Mouse (Mus musculus): ENCODE results near the gene Chil4. TPM values are rescaled to one million over a fixed set of nuclear protein-coding genes. Genes with fewer than 3 reads are reported as not detected.
"Not testable (repeated sequence)": the region's sequence is repeated elsewhere in the genome, so short reads cannot be mapped to it uniquely, and the experiment has no call there.

The Chil4 gene
- polyA plus RNA-seq, 1 experiment from 2014 or later, result 0.22 TPM

DNA sequence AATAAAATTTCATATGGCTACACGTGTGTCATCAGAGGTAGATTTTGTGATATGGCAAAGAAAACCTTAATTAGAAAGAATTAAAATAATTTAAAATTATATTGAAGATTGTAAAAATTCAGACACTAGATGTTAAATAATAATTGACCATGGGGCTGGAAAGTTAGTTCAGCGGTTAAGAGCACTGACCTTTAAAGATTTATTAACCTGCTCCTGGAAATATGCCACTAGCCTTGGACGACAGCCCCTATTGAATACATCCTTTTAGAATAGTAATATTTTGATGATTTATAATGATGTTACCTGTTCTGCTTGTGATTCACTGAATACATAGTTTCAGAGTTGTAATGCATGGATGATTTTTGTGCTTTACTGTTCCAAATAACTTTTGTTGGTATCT lies 4.1 kb upstream of the Chil4 start:
- not testable (repeated sequence) for H3K9me3 ChIP-seq (replicated peaks; ENCODE audit: control insufficient read depth, low read length); ATAC-seq (replicated peaks; ENCODE audit: extremely low read depth, insufficient read depth, low FRiP score); H3K9ac ChIP-seq (ENCODE audit: low read length); H3K4me3 ChIP-seq (ENCODE audit: low read length); H3K36me3 ChIP-seq (ENCODE audit: control insufficient read depth, insufficient read depth); H3K4me2 ChIP-seq (ENCODE audit: low read depth, low read length); H3K27ac ChIP-seq (ENCODE audit: low read length); H3K4me1 ChIP-seq (ENCODE audit: control insufficient read depth, insufficient read depth, low read length); H3K27me3 ChIP-seq (ENCODE audit: control insufficient read depth, insufficient read depth, low read length)
- WGBS, result 61% methylated on average over 3 of the region's 3 CpGs

DNA sequence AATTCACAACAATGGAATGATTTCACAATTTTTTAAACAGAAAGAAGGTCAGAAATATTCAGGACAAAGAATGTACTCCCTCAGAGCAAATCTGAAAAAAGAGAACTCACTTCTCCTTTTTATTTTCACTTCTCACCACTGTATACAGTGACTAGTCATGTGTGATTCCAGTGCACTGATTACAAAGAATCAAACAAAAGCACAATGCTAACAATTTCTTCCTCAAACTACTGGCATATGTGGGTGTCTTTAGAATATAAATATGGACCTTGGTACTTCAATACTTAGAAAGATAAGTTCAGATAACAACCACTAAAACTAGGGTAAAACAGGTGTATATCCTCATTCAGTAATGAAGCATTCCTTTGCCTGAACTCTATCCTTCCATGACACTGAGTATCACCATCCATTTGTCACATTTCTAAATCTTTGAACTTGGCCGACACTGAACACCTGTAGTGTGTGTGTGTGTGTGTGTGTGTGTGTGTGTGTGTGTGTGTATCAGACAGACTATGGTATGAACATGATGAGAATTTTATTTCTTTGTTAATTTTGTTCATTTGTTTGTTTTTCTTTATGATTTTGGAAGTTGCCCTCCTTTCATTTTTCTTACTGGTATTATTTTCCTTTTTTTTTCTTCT lies 2.4 kb upstream of the Chil4 start:
- no peak overlapping the region for H3K27ac ChIP-seq (ENCODE audit: low read length)
- H3K27me3 ChIP-seq (ENCODE audit: control insufficient read depth, insufficient read depth, low read length), result no peaks in the 10 kb centered on the region
- H3K9ac ChIP-seq (ENCODE audit: low read length), result no peak overlapping the region
- H3K4me2 ChIP-seq (ENCODE audit: low read depth, low read length), result no peak overlapping the region
- H3K4me3 ChIP-seq (ENCODE audit: low read length), result no peak overlapping the region
- H3K9me3 ChIP-seq (replicated peaks; ENCODE audit: control insufficient read depth, low read length), result no peaks in the 10 kb centered on the region
- no peaks in the 10 kb centered on the region for H3K4me1 ChIP-seq (ENCODE audit: control insufficient read depth, insufficient read depth, low read length)
- no peaks in the 10 kb centered on the region for H3K36me3 ChIP-seq (ENCODE audit: control insufficient read depth, insufficient read depth)
- 77% methylated on average over 1 of the region's 1 CpGs for WGBS
- ATAC-seq (replicated peaks; ENCODE audit: extremely low read depth, insufficient read depth, low FRiP score), result no peak

DNA sequence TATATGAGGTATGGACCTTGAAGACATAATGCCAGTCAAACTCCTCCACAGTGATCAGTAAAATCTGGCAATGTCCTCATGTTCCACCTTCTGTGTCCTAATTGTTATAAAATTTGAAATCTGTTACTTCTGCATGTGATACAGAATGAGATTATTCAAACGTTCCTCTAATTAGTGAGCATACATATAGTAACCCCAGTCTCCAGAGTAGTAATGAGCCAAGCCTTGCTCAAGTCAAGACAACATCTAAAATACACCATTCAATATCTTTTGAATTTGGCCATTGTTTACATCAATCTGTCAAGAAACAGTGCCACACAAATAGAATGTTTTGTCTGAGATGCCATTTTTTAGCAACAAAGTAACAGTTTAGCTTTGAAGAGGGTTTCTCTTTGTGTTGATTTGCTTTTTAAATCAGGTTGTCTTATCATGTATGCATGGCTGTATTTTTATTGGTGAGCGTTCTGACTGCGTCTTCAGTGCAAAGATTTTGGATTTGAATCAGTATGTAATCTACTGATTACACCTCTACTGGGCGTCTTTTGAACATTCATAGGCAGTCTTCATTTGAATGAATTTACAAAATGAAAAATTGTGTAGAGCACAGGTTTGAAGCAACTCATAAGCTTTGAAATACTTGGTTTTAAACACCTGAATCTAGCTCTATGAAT lies 888 bp downstream of the Chil4 start:
- not testable (repeated sequence) for H3K27ac ChIP-seq (ENCODE audit: low read length); H3K4me1 ChIP-seq (ENCODE audit: control insufficient read depth, insufficient read depth, low read length); H3K9me3 ChIP-seq (replicated peaks; ENCODE audit: control insufficient read depth, low read length); H3K36me3 ChIP-seq (ENCODE audit: control insufficient read depth, insufficient read depth); H3K4me2 ChIP-seq (ENCODE audit: low read depth, low read length); ATAC-seq (replicated peaks; ENCODE audit: extremely low read depth, insufficient read depth, low FRiP score); H3K9ac ChIP-seq (ENCODE audit: low read length); H3K4me3 ChIP-seq (ENCODE audit: low read length); H3K27me3 ChIP-seq (ENCODE audit: control insufficient read depth, insufficient read depth, low read length)
- 64% methylated on average over 4 of the region's 4 CpGs for WGBS

DNA sequence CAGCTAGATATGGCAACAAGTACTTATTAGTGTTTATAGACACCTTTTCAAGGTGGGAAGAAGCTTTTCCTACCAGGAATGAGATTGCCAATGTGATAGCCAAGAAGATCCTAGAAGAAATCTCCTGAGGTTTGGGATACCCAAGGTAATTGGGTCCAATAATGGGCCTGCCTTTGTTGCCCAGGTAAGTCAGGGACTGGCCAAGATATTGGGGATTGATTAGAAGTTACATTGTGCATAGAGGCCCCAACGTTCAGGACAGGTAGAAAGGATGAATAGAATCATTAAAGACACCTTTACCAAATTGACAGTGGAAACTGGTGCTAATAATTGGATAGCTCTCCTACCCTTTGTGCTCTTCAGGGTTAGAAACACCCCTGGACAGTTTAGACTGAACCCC lies 21.3 kb downstream of the Chil4 start:
- not testable (repeated sequence) for H3K9ac ChIP-seq (ENCODE audit: low read length); H3K27me3 ChIP-seq (ENCODE audit: control insufficient read depth, insufficient read depth, low read length); ATAC-seq (replicated peaks; ENCODE audit: extremely low read depth, insufficient read depth, low FRiP score); H3K36me3 ChIP-seq (ENCODE audit: control insufficient read depth, insufficient read depth); H3K4me2 ChIP-seq (ENCODE audit: low read depth, low read length); H3K4me1 ChIP-seq (ENCODE audit: control insufficient read depth, insufficient read depth, low read length); H3K4me3 ChIP-seq (ENCODE audit: low read length); H3K27ac ChIP-seq (ENCODE audit: low read length)
- 53% methylated on average over 1 of the region's 1 CpGs for WGBS
- H3K9me3 ChIP-seq (replicated peaks; ENCODE audit: control insufficient read depth, low read length), result peaks cover 13% of the 10 kb centered on the region

DNA sequence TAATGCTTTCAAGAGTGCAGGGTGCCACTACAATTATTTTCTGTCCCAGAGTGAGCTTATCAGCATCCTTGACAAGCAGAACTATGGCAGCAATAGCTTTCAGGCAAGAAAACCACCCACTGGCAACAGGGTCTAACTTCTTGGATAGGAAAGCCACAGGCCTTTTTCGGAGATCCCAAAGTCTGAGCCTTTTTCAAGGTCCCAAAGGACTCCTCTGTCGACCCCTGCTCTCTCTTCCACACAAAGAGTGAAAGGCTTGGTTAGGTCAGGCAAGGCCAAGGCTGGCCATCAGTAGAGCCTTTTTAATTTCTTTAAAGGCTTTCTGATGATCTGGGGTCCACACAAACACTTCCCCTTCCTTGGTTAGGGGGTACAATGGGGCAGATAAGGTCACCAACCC lies 22.1 kb downstream of the Chil4 start:
- not testable (repeated sequence) for H3K36me3 ChIP-seq (ENCODE audit: control insufficient read depth, insufficient read depth); ATAC-seq (replicated peaks; ENCODE audit: extremely low read depth, insufficient read depth, low FRiP score); H3K4me1 ChIP-seq (ENCODE audit: control insufficient read depth, insufficient read depth, low read length); H3K27me3 ChIP-seq (ENCODE audit: control insufficient read depth, insufficient read depth, low read length); H3K4me3 ChIP-seq (ENCODE audit: low read length); H3K27ac ChIP-seq (ENCODE audit: low read length); H3K9ac ChIP-seq (ENCODE audit: low read length); H3K4me2 ChIP-seq (ENCODE audit: low read depth, low read length)
- H3K9me3 ChIP-seq (replicated peaks; ENCODE audit: control insufficient read depth, low read length), result peaks cover 13% of the 10 kb centered on the region
- WGBS, result 45% methylated on average over 2 of the region's 2 CpGs

DNA sequence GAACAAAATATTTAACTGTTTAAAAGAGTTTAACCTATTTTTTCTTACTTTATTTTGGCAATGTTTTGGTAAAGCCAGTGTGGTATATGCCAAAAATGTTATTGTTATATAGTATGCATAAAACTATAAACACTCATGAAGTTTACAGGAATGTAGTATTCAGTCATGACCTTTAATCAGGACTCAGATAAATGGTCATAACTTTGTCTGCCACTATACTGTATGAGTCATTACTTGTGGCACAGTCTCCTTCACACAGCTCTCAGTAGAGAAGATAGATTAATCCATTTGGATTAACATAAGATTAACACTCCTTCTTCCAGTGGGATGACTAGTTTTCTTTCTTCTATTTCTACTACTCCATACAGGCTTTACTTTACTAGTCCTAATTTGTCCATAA lies 23.0 kb downstream of the Chil4 start:
- Histone ChIP-seq H3K9me3 (replicated peaks; ENCODE audit: control insufficient read depth, low read length) (peaks cover 13% of the 10 kb centered on the region), H3K27ac (ENCODE audit: low read length) (no peak overlapping the region), H3K36me3 (ENCODE audit: control insufficient read depth, insufficient read depth) (no peaks in the 10 kb centered on the region), H3K9ac (ENCODE audit: low read length) (no peak overlapping the region), H3K4me3 (ENCODE audit: low read length) (no peak overlapping the region), H3K4me1 (ENCODE audit: control insufficient read depth, insufficient read depth, low read length) (no peaks in the 10 kb centered on the region), H3K4me2 (ENCODE audit: low read depth, low read length) (no peak overlapping the region), H3K27me3 (ENCODE audit: control insufficient read depth, insufficient read depth, low read length) (no peaks in the 10 kb centered on the region)
- ATAC-seq (replicated peaks; ENCODE audit: extremely low read depth, insufficient read depth, low FRiP score), result no peak

DNA sequence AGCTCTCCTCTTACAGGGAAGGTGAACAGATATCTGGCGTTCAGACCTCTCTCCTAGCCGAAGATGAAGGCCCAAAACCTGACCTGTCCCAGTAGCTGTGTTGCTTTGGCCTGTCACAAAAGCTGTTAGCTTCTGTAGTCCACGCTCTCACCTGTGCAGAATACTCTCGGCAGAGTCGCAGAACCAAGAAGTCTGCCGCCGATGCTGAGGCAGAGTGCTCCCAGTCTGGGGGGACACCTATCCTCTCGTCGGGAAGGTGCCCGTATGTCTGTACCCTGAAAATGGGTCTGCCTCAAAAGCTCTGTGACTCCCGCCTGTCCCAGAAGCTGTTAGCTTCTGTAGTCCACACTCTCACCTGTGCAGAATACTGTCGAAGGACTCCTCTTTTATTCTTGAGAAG lies 23.8 kb downstream of the Chil4 start:
- no peaks in the 10 kb centered on the region for H3K4me1 ChIP-seq (ENCODE audit: control insufficient read depth, insufficient read depth, low read length)
- 84% methylated on average over 12 of the region's 12 CpGs for WGBS
- H3K27me3 ChIP-seq (ENCODE audit: control insufficient read depth, insufficient read depth, low read length), result no peaks in the 10 kb centered on the region
- H3K4me3 ChIP-seq (ENCODE audit: low read length), result no peak overlapping the region
- no peak overlapping the region for H3K9ac ChIP-seq (ENCODE audit: low read length)
- no peak overlapping the region for H3K27ac ChIP-seq (ENCODE audit: low read length)
- H3K4me2 ChIP-seq (ENCODE audit: low read depth, low read length), result no peak overlapping the region
- H3K9me3 ChIP-seq (replicated peaks; ENCODE audit: control insufficient read depth, low read length), result peaks cover 13% of the 10 kb centered on the region
- H3K36me3 ChIP-seq (ENCODE audit: control insufficient read depth, insufficient read depth), result no peaks in the 10 kb centered on the region
- no peak for ATAC-seq (replicated peaks; ENCODE audit: extremely low read depth, insufficient read depth, low FRiP score)

DNA sequence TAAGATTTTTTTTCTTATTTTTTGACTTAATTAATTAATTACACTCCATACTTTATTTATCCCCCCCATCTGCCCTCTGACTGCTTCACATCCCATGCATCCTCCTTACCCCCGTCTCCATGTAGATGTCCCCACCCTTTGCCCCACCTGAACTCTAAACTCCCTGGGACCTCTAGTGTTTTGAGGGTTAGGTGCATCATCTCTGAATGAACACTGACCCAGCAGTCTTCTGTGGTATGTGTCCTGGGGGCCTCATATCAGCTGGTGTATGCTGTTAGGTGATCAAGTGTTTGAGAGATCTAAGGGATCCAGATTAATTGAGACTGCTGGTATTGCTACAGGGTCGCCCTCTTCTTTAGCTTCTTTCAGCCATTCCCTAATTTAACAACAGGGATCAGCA lies 31.3 kb downstream of the Chil4 start:
- 61% methylated on average over 2 of the region's 2 CpGs for WGBS
- no peaks in the 10 kb centered on the region for H3K27me3 ChIP-seq (ENCODE audit: control insufficient read depth, insufficient read depth, low read length)
- H3K9me3 ChIP-seq (replicated peaks; ENCODE audit: control insufficient read depth, low read length), result peaks cover 20% of the 10 kb centered on the region
- H3K4me2 ChIP-seq (ENCODE audit: low read depth, low read length), result no peak overlapping the region
- no peak overlapping the region for H3K9ac ChIP-seq (ENCODE audit: low read length)
- ATAC-seq (replicated peaks; ENCODE audit: extremely low read depth, insufficient read depth, low FRiP score), result no peak
- no peaks in the 10 kb centered on the region for H3K4me1 ChIP-seq (ENCODE audit: control insufficient read depth, insufficient read depth, low read length)
- no peak overlapping the region for H3K4me3 ChIP-seq (ENCODE audit: low read length)
- no peak overlapping the region for H3K27ac ChIP-seq (ENCODE audit: low read length)
- H3K36me3 ChIP-seq (ENCODE audit: control insufficient read depth, insufficient read depth), result no peaks in the 10 kb centered on the region

DNA sequence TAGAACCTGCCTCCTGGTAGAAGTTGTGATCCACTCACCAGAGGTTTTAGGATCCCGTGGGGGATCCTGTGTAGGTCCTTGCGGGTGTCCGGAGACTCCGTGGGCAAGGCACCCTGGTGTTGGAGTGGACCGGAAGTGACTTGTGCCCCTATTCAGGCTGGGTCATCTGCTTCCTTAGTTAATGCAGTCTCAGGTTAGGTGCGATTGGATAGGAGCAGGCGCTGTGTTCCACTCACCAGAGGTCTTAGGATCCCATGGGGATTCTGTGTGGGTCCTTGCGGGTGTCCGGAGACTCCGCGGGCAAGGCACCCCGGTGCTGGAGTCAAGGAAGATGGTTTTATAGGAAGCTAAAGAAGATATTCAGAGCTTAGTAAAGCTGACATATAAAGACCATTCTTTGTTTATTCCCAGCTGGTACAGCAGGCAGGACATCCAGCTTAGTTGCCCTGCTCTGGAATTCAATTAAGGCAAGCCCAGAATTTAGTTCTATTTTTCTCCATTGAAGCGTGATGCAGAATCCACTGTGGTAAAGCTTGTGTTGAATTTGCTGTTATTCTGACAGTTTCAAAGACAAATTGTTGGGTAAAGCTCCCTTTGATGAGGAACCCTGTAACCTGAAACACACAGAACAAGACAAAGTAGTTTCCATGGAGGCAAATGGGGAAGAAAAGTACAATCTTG lies 41.7 kb downstream of the Chil4 start:
- WGBS, result 83% methylated on average over 13 of the region's 13 CpGs

More for the DNA sequence above, 41.7 kb downstream of the Chil4 start:
- no peaks in the 10 kb centered on the region for H3K27me3 ChIP-seq (ENCODE audit: control insufficient read depth, insufficient read depth, low read length)
- peaks cover 14% of the 10 kb centered on the region for H3K9me3 ChIP-seq (replicated peaks; ENCODE audit: control insufficient read depth, low read length)
- H3K27ac ChIP-seq (ENCODE audit: low read length), result no peak overlapping the region
- no peak for ATAC-seq (replicated peaks; ENCODE audit: extremely low read depth, insufficient read depth, low FRiP score)
- no peak overlapping the region for H3K4me2 ChIP-seq (ENCODE audit: low read depth, low read length)
- no peaks in the 10 kb centered on the region for H3K4me1 ChIP-seq (ENCODE audit: control insufficient read depth, insufficient read depth, low read length)
- no peak overlapping the region for H3K9ac ChIP-seq (ENCODE audit: low read length)
- no peaks in the 10 kb centered on the region for H3K36me3 ChIP-seq (ENCODE audit: control insufficient read depth, insufficient read depth)
- no peak overlapping the region for H3K4me3 ChIP-seq (ENCODE audit: low read length)
